Mouse (Mus musculus): ENCODE data around the gene Wdfy3.

The Wdfy3 gene

GRCm38 (mm10) chr5:102003371-102003770 is 66.3 kb downstream of the Wdfy3 start:
- DNase-seq (ENCODE audit: low read depth, low spot score) = no peak

- DNase-seq (ENCODE audit: low read depth, low spot score) = no peak
These were observed 68.7 kb downstream of the Wdfy3 start for GRCm38 (mm10) chr5:102001026-102001425.

GRCm38 (mm10) chr5:101998971-101999370 is 70.8 kb downstream of the Wdfy3 start:
- DNase-seq (ENCODE audit: low read depth, low spot score) = no peak

GRCm38 (mm10) chr5:101996036-101996735 is 73.5 kb downstream of the Wdfy3 start:
- DNase-seq (ENCODE audit: low read depth, low spot score) = peak; percentile 24

GRCm38 (mm10) chr5:101995451-101995995 is 74.2 kb downstream of the Wdfy3 start:
- peak; percentile 84 for DNase-seq (ENCODE audit: low read depth, low spot score)

- no peak for DNase-seq (ENCODE audit: low read depth, low spot score)
These were observed 75.7 kb downstream of the Wdfy3 start for GRCm38 (mm10) chr5:101993996-101994395.

- peak; percentile 26 for DNase-seq (ENCODE audit: low read depth, low spot score)
These were observed 76.6 kb downstream of the Wdfy3 start for GRCm38 (mm10) chr5:101992969-101993670.

- DNase-seq (ENCODE audit: low read depth, low spot score) = no peak
These were observed 79.3 kb downstream of the Wdfy3 start for GRCm38 (mm10) chr5:101990298-101990845.

GRCm38 (mm10) chr5:101988476-101988875 is 81.2 kb downstream of the Wdfy3 start:
- no peak for DNase-seq (ENCODE audit: low read depth, low spot score)

GRCm38 (mm10) chr5:101986694-101987093 is 83.0 kb downstream of the Wdfy3 start:
- DNase-seq (ENCODE audit: low read depth, low spot score) = no peak

- DNase-seq (ENCODE audit: low read depth, low spot score) = no peak
These were observed 87.5 kb downstream of the Wdfy3 start for GRCm38 (mm10) chr5:101982239-101982638.

GRCm38 (mm10) chr5:101979594-101979993 is 90.1 kb downstream of the Wdfy3 start:
- no peak for DNase-seq (ENCODE audit: low read depth, low spot score)

- DNase-seq (ENCODE audit: low read depth, low spot score) = peak; percentile 37
These were observed 97.1 kb downstream of the Wdfy3 start for GRCm38 (mm10) chr5:101972594-101972993.

- DNase-seq (ENCODE audit: low read depth, low spot score) = no peak
These were observed 101.4 kb downstream of the Wdfy3 start for GRCm38 (mm10) chr5:101968153-101968851.

GRCm38 (mm10) chr5:101967832-101968152 is 101.9 kb downstream of the Wdfy3 start:
- DNase-seq (ENCODE audit: low read depth, low spot score) = no peak

GRCm38 (mm10) chr5:101962824-101963223 is 106.9 kb downstream of the Wdfy3 start:
- DNase-seq (ENCODE audit: low read depth, low spot score) = no peak

GRCm38 (mm10) chr5:101959369-101959768 is 110.4 kb downstream of the Wdfy3 start:
- no peak for DNase-seq (ENCODE audit: low read depth, low spot score)

- DNase-seq (ENCODE audit: low read depth, low spot score) = no peak
These were observed 110.8 kb downstream of the Wdfy3 start for GRCm38 (mm10) chr5:101958941-101959340.

- DNase-seq (ENCODE audit: low read depth, low spot score) = no peak
These were observed 112.3 kb downstream of the Wdfy3 start for GRCm38 (mm10) chr5:101957419-101957818.

- no peak for DNase-seq (ENCODE audit: low read depth, low spot score)
These were observed 115.1 kb downstream of the Wdfy3 start for GRCm38 (mm10) chr5:101954393-101955340.

- DNase-seq (ENCODE audit: low read depth, low spot score) = no peak
These were observed 117.8 kb downstream of the Wdfy3 start for GRCm38 (mm10) chr5:101951918-101952317.

Measured in ZHBTc4 (cell line).